Mouse (Mus musculus): ENCODE results near the gene Magea5. TPM values are rescaled to one million over a fixed set of nuclear protein-coding genes. Genes with fewer than 3 reads are reported as not detected.
"Not testable (repeated sequence)": the region's sequence is repeated elsewhere in the genome, so short reads cannot be mapped to it uniquely, and the experiment has no call there.

Gene Magea5
- not detected in 2 replicates for polyA plus RNA-seq (2012; ENCODE audit: insufficient read depth, insufficient read length, low replicate concordance, missing spikeins)

- H3K4me3 ChIP-seq (ENCODE audit: insufficient read depth, low read depth, low read length); H3K4me1 ChIP-seq (ENCODE audit: control insufficient read depth, insufficient read depth, low read length); H3K27ac ChIP-seq (ENCODE audit: insufficient read depth, low read depth, low read length): not testable (repeated sequence)
- WGBS = 86% methylated on average over 14 of the region's 16 CpGs
These were observed at the start of gene Magea5 for GRCm38 (mm10) chrX:155063045-155063444. Gene Magea5 (minus strand): TSS chrX:155063145.

- Histone ChIP-seq H3K4me1 (ENCODE audit: control insufficient read depth, insufficient read depth, low read length) (no peaks in the 10 kb centered on the region), H3K4me3 (ENCODE audit: insufficient read depth, low read depth, low read length) (no peak overlapping the region), H3K27ac (ENCODE audit: insufficient read depth, low read depth, low read length) (no peak overlapping the region)
- TF ChIP-seq CTCF (IDR thresholded peaks at IDR 0.05; ENCODE audit: insufficient read depth, low read depth, low read length) (no peak), POLR2A (IDR thresholded peaks at IDR 0.05; ENCODE audit: insufficient read depth, low read depth, low read length) (no peak)
These were observed 35.1 kb upstream of the Magea5 start for GRCm38 (mm10) chrX:155098024-155098423.

GRCm38 (mm10) chrX:155093566-155093965 lies 30.6 kb upstream of the Magea5 start, which contains the start of gene Magea2:
Gene Magea2 (minus strand): TSS chrX:155093666.
- H3K4me3 ChIP-seq (ENCODE audit: insufficient read depth, low read depth, low read length); H3K4me1 ChIP-seq (ENCODE audit: control insufficient read depth, insufficient read depth, low read length); H3K27ac ChIP-seq (ENCODE audit: insufficient read depth, low read depth, low read length): not testable (repeated sequence)
- WGBS = 78% methylated on average over 4 of the region's 4 CpGs

GRCm38 (mm10) chrX:155089693-155090092 lies 26.7 kb upstream of the Magea5 start, which contains the start of gene Magea1:
Gene Magea1 (minus strand): TSS chrX:155089793.
- not testable (repeated sequence) for H3K4me1 ChIP-seq (ENCODE audit: control insufficient read depth, insufficient read depth, low read length); H3K4me3 ChIP-seq (ENCODE audit: insufficient read depth, low read depth, low read length); H3K27ac ChIP-seq (ENCODE audit: insufficient read depth, low read depth, low read length)
- WGBS = 100% methylated on average over 1 of the region's 2 CpGs

Other genes with a start within 250 kb of the Magea5 start
- gene Cldn34b1, start 172.9 kb downstream of the Magea5 start, polyA plus RNA-seq (2012; ENCODE audit: insufficient read depth, insufficient read length, low replicate concordance, missing spikeins) = not detected in 2 replicates
- not detected in 2 replicates for gene Magea6, start 127.2 kb downstream of the Magea5 start, polyA plus RNA-seq (2012; ENCODE audit: insufficient read depth, insufficient read length, low replicate concordance, missing spikeins)
- not detected in 2 replicates for gene Magea3, start 113.6 kb downstream of the Magea5 start, polyA plus RNA-seq (2012; ENCODE audit: insufficient read depth, insufficient read length, low replicate concordance, missing spikeins)
- gene Magea8, start 67.3 kb downstream of the Magea5 start, polyA plus RNA-seq (2012; ENCODE audit: insufficient read depth, insufficient read length, low replicate concordance, missing spikeins) = not detected in 2 replicates
- not detected in 2 replicates for gene Magea1, start 26.6 kb upstream of the Magea5 start, polyA plus RNA-seq (2012; ENCODE audit: insufficient read depth, insufficient read length, low replicate concordance, missing spikeins)
- gene Magea2, start 30.5 kb upstream of the Magea5 start, polyA plus RNA-seq (2012; ENCODE audit: insufficient read depth, insufficient read length, low replicate concordance, missing spikeins) = not detected in 2 replicates
- not detected in 2 replicates for gene Cldn34b2, start 65.3 kb upstream of the Magea5 start, polyA plus RNA-seq (2012; ENCODE audit: insufficient read depth, insufficient read length, low replicate concordance, missing spikeins)
- not detected in 2 replicates for gene Sat1, start 153.3 kb upstream of the Magea5 start, polyA plus RNA-seq (2012; ENCODE audit: insufficient read depth, insufficient read length, low replicate concordance, missing spikeins)
- not detected in 2 replicates for gene Acot9, start 199.3 kb upstream of the Magea5 start, polyA plus RNA-seq (2012; ENCODE audit: insufficient read depth, insufficient read length, low replicate concordance, missing spikeins)